Mouse (Mus musculus): Measurements from ENCODE around the gene Aifm3. TPM values are rescaled to one million over a fixed set of nuclear protein-coding genes. Genes with fewer than 3 reads are reported as not detected.

Gene Aifm3
- 0.08 and 0.15 TPM in 2 replicates for total RNA-seq (2014; rRNA removed; ENCODE audit: low replicate concordance)
- polyA plus RNA-seq (2015; fragmentation: Nextera tagmentation; extraction: Ambion mirVana), result 0.41 and 0.48 TPM in 2 replicates

GRCm38 (mm10) chr16:17489469-17490111, at the start of gene Aifm3:
Gene Aifm3, plus strand, starts transcription at chr16:17489611.
- H3K9me3 ChIP-seq (replicated peaks; ENCODE audit: control insufficient read depth, low read length), result no peaks in the 10 kb centered on the region
- peak within 1 kb of the TSS; percentile 95 for H3K4me2 ChIP-seq (ENCODE audit: low read depth, low read length)
- H3K4me1 ChIP-seq (ENCODE audit: control insufficient read depth, insufficient read depth), result peaks cover 8% of the 10 kb centered on the region; the same call in 1 of the 2 replicates
- H3K9ac ChIP-seq (replicated peaks; ENCODE audit: low read depth, low read length), result peak within 1 kb of the TSS; percentile 51; the same call in 1 of the 2 replicates
- no peak for TF ChIP-seq CTCF (IDR thresholded peaks at IDR 0.05; ENCODE audit: low read depth)
- TF ChIP-seq EP300 (IDR thresholded peaks at IDR 0.05; ENCODE audit: low read depth), result no peak
- H3K4me3 ChIP-seq (ENCODE audit: low read depth, low read length), result peak within 1 kb of the TSS; percentile 53
- H3K27ac ChIP-seq (ENCODE audit: low read depth), result no peak within 1 kb of the TSS
- H3K36me3 ChIP-seq (replicated peaks; ENCODE audit: control insufficient read depth, insufficient read depth, low read length), result peaks cover 20% of the 10 kb centered on the region
- DNase-seq (ENCODE audit: low spot score) (no peak), ATAC-seq (ENCODE audit: insufficient read depth, low read depth) (peak; percentile 52; the same call in 1 of the 2 replicates)
- no peaks in the 10 kb centered on the region for H3K27me3 ChIP-seq (ENCODE audit: control insufficient read depth, insufficient read depth, low read length)
- 3% methylated on average over 43 of the region's 47 CpGs for WGBS

GRCm38 (mm10) chr16:17451541-17452372, 37.7 kb upstream of the Aifm3 start, which contains the start of gene Crkl:
Gene Crkl, plus strand, starts transcription at chr16:17451987.
- no peaks in the 10 kb centered on the region for H3K9me3 ChIP-seq (replicated peaks; ENCODE audit: control insufficient read depth, low read length)
- under 1% methylated on average over 63 of the region's 63 CpGs for WGBS
- H3K4me1 ChIP-seq (ENCODE audit: control insufficient read depth, insufficient read depth), result peaks cover 21% of the 10 kb centered on the region
- peak within 1 kb of the TSS; percentile 92 for H3K4me3 ChIP-seq (ENCODE audit: low read depth, low read length)
- no peaks in the 10 kb centered on the region for H3K27me3 ChIP-seq (ENCODE audit: control insufficient read depth, insufficient read depth, low read length)
- TF ChIP-seq EP300 (IDR thresholded peaks at IDR 0.05; ENCODE audit: low read depth) (no peak), CTCF (IDR thresholded peaks at IDR 0.05; ENCODE audit: low read depth) (no peak)
- peak within 1 kb of the TSS; percentile 84 for H3K9ac ChIP-seq (replicated peaks; ENCODE audit: low read depth, low read length)
- ATAC-seq (ENCODE audit: insufficient read depth, low read depth) (peak; percentile 99), DNase-seq (ENCODE audit: low spot score) (peak; percentile 97)
- peak within 1 kb of the TSS; percentile 95 for H3K27ac ChIP-seq (ENCODE audit: low read depth)
- H3K4me2 ChIP-seq (ENCODE audit: low read depth, low read length), result peak within 1 kb of the TSS; percentile 92
- H3K36me3 ChIP-seq (replicated peaks; ENCODE audit: control insufficient read depth, insufficient read depth, low read length), result peaks cover 11% of the 10 kb centered on the region

GRCm38 (mm10) chr16:17452373-17452715, 37.1 kb upstream of the Aifm3 start:
- Histone ChIP-seq H3K9ac (replicated peaks; ENCODE audit: low read depth, low read length) (peak overlapping the region; percentile 84), H3K36me3 (replicated peaks; ENCODE audit: control insufficient read depth, insufficient read depth, low read length) (peaks cover 13% of the 10 kb centered on the region), H3K4me1 (ENCODE audit: control insufficient read depth, insufficient read depth) (peaks cover 21% of the 10 kb centered on the region), H3K27me3 (ENCODE audit: control insufficient read depth, insufficient read depth, low read length) (no peaks in the 10 kb centered on the region), H3K4me2 (ENCODE audit: low read depth, low read length) (peak overlapping the region; percentile 92), H3K4me3 (ENCODE audit: low read depth, low read length) (peak overlapping the region; percentile 92), H3K9me3 (replicated peaks; ENCODE audit: control insufficient read depth, low read length) (no peaks in the 10 kb centered on the region), H3K27ac (ENCODE audit: low read depth) (peak overlapping the region; percentile 95)
- DNase-seq (ENCODE audit: low spot score), result peak; percentile 51
- TF ChIP-seq CTCF (IDR thresholded peaks at IDR 0.05; ENCODE audit: low read depth) (no peak), EP300 (IDR thresholded peaks at IDR 0.05; ENCODE audit: low read depth) (no peak)
- ATAC-seq (ENCODE audit: insufficient read depth, low read depth), result peak; percentile 29
- WGBS, result 0% methylated on average over 24 of the region's 24 CpGs

GRCm38 (mm10) chr16:17456901-17457300, 32.5 kb upstream of the Aifm3 start:
- H3K9me3 ChIP-seq (replicated peaks; ENCODE audit: control insufficient read depth, low read length), result no peaks in the 10 kb centered on the region
- no peak overlapping the region for H3K4me2 ChIP-seq (ENCODE audit: low read depth, low read length)
- ATAC-seq (ENCODE audit: insufficient read depth, low read depth), result no peak
- H3K27ac ChIP-seq (ENCODE audit: low read depth), result no peak overlapping the region
- TF ChIP-seq CTCF (IDR thresholded peaks at IDR 0.05; ENCODE audit: low read depth) (no peak), EP300 (IDR thresholded peaks at IDR 0.05; ENCODE audit: low read depth) (no peak)
- no peak for DNase-seq (ENCODE audit: low spot score)
- 100% methylated on average over 1 of the region's 1 CpGs for WGBS
- H3K4me1 ChIP-seq (ENCODE audit: control insufficient read depth, insufficient read depth), result peaks cover 26% of the 10 kb centered on the region
- H3K27me3 ChIP-seq (ENCODE audit: control insufficient read depth, insufficient read depth, low read length), result no peaks in the 10 kb centered on the region
- no peak overlapping the region for H3K9ac ChIP-seq (replicated peaks; ENCODE audit: low read depth, low read length)
- peaks cover 13% of the 10 kb centered on the region for H3K36me3 ChIP-seq (replicated peaks; ENCODE audit: control insufficient read depth, insufficient read depth, low read length)
- H3K4me3 ChIP-seq (ENCODE audit: low read depth, low read length), result no peak overlapping the region

GRCm38 (mm10) chr16:17460254-17460653, 29.2 kb upstream of the Aifm3 start:
- Histone ChIP-seq H3K4me3 (ENCODE audit: low read depth, low read length) (no peak overlapping the region), H3K9me3 (replicated peaks; ENCODE audit: control insufficient read depth, low read length) (no peaks in the 10 kb centered on the region), H3K9ac (replicated peaks; ENCODE audit: low read depth, low read length) (no peak overlapping the region), H3K36me3 (replicated peaks; ENCODE audit: control insufficient read depth, insufficient read depth, low read length) (peaks cover 8% of the 10 kb centered on the region), H3K4me1 (ENCODE audit: control insufficient read depth, insufficient read depth) (peaks cover 11% of the 10 kb centered on the region; the same call in 1 of the 2 replicates), H3K4me2 (ENCODE audit: low read depth, low read length) (no peak overlapping the region), H3K27me3 (ENCODE audit: control insufficient read depth, insufficient read depth, low read length) (no peaks in the 10 kb centered on the region), H3K27ac (ENCODE audit: low read depth) (no peak overlapping the region)
- no peak for ATAC-seq (ENCODE audit: insufficient read depth, low read depth)
- TF ChIP-seq EP300 (IDR thresholded peaks at IDR 0.05; ENCODE audit: low read depth) (no peak), CTCF (IDR thresholded peaks at IDR 0.05; ENCODE audit: low read depth) (peak; percentile 31)
- no peak for DNase-seq (ENCODE audit: low spot score)
- WGBS, result 91% methylated on average over 4 of the region's 4 CpGs
